Mouse (Mus musculus) intestine, postnatal 0 days (tissue): ENCODE measurements around the gene Tbpl2. TPM values are rescaled to one million over a fixed set of nuclear protein-coding genes. Genes with fewer than 3 reads are reported as not detected.
A peak's percentile ranks its signal among the peaks of the same experiment; 100 is the strongest.

Experiments used
- ATAC-seq: fragments of 200-750 bp; cut with Nextera tagmentation; 2 replicates; pipeline ENCODE4 v1.8.0; 2017; ENCODE audit warnings: mild to moderate bottlenecking, moderate TSS enrichment, moderate library complexity
- H3K27ac ChIP-seq: fragments of 300-500 bp; sonication (generic); 2 replicates; pipeline ENCODE4 v1.5.1; 2014; ENCODE audit warnings: mild to moderate bottlenecking, low read depth, low read length, moderate library complexity
- H3K27me3 ChIP-seq: fragments of 300-500 bp; sonication (generic); replicated peaks from 2 replicates; pipeline ENCODE4 v1.6.1; 2014; ENCODE audit warnings: low read length, mixed read lengths; ENCODE audit not compliant: control insufficient read depth, insufficient read depth
- H3K36me3 ChIP-seq: fragments of 300-500 bp; sonication (generic); 2 replicates; pipeline ENCODE4 v1.6.1; 2014; ENCODE audit warnings: mild to moderate bottlenecking, moderate library complexity; ENCODE audit not compliant: control insufficient read depth, insufficient read depth
- H3K4me1 ChIP-seq: fragments of 300-500 bp; sonication (generic); replicated peaks from 2 replicates; pipeline ENCODE4 v1.6.1; 2014; ENCODE audit warnings: antibody characterized with exemption, low read length, mixed read lengths; ENCODE audit not compliant: control insufficient read depth, insufficient read depth
- H3K4me2 ChIP-seq: fragments of 300-500 bp; sonication (generic); replicated peaks from 2 replicates; pipeline ENCODE4 v1.6.1; 2014; ENCODE audit warnings: low read depth, mild to moderate bottlenecking, moderate library complexity
- H3K4me3 ChIP-seq: fragments of 300-500 bp; sonication (generic); 2 replicates; pipeline ENCODE4 v1.5.1; 2014; ENCODE audit warnings: low read depth, low read length
- H3K9ac ChIP-seq: fragments of 300-500 bp; sonication (generic); 2 replicates; pipeline ENCODE4 v1.6.1; 2014; ENCODE audit warnings: mild to moderate bottlenecking, low read depth, low read length
- H3K9me3 ChIP-seq: fragments of 300-500 bp; sonication (generic); 2 replicates; pipeline ENCODE4 v1.6.1; 2016; ENCODE audit warnings: mixed run types; ENCODE audit not compliant: control insufficient read depth
- CTCF ChIP-seq: sonication (generic); IDR thresholded peaks from 2 replicates; pipeline ENCODE4 v1.5.1; 2016; ENCODE audit warnings: low read depth, mild to moderate bottlenecking, control low read depth, antibody characterized with exemption, moderate library complexity
- WGBS: fragments of 180-500 bp; shearing (Covaris S2); extraction: QIAGEN DNeasy Blood & Tissue Kit; methylation state at CpG from one replicate; pipeline ENCODE4 v1.1.7; 2014; 5-methylcytosine and 5-hydroxymethylcytosine counted together
- polyA plus RNA-seq: library from polyadenylated mRNA; unstranded; fragments of >200 nt; fragmentation: Nextera tagmentation; extraction: Ambion mirVana; gene quantifications from 2 replicates; pipeline ENCODE4 v1.2.1, GENCODE M21; 2015

Tbpl2 gene
- polyA plus RNA-seq, 1 experiment from 2014 or later: not detected

GRCm38 (mm10) chr2:24049344-24049990 lies 46.9 kb downstream of the Tbpl2 start, which contains the start of gene Hnmt:
Gene Hnmt, minus strand, starts transcription at chr2:24049394.
- Histone ChIP-seq H3K9ac (no peak within 1 kb of the TSS), H3K4me1 (no peaks in the 10 kb centered on the region), H3K27ac (no peak within 1 kb of the TSS), H3K36me3 (no peaks in the 10 kb centered on the region), H3K27me3 (no peaks in the 10 kb centered on the region), H3K4me3 (peak within 1 kb of the TSS; percentile 36), H3K4me2 (peak within 1 kb of the TSS; percentile 70), H3K9me3 (no peaks in the 10 kb centered on the region)
- ATAC-seq: no peak
- WGBS: 22% methylated on average over 7 of the region's 7 CpGs
- no peak for TF ChIP-seq CTCF

- no peaks in the 10 kb centered on the region for H3K27me3 ChIP-seq
- H3K4me2 ChIP-seq: peak overlapping the region; percentile 70
- no peaks in the 10 kb centered on the region for H3K9me3 ChIP-seq
- H3K36me3 ChIP-seq: no peaks in the 10 kb centered on the region
- no peak overlapping the region for H3K27ac ChIP-seq
- TF ChIP-seq CTCF: no peak
- ATAC-seq: no peak
- 6% methylated on average over 16 of the region's 16 CpGs for WGBS
- H3K9ac ChIP-seq: no peak overlapping the region
- H3K4me1 ChIP-seq: no peaks in the 10 kb centered on the region
- peak overlapping the region; percentile 36 for H3K4me3 ChIP-seq
Observed at GRCm38 (mm10) chr2:24048480-24049097, 47.8 kb downstream of the Tbpl2 start.

GRCm38 (mm10) chr2:24047551-24048479 lies 48.6 kb downstream of the Tbpl2 start:
- 59% methylated on average over 6 of the region's 6 CpGs for WGBS
- TF ChIP-seq CTCF: no peak
- Histone ChIP-seq H3K4me3 (peak overlapping the region; percentile 36), H3K27ac (no peak overlapping the region), H3K4me2 (peak overlapping the region; percentile 70), H3K9ac (no peak overlapping the region), H3K36me3 (no peaks in the 10 kb centered on the region), H3K27me3 (no peaks in the 10 kb centered on the region), H3K9me3 (no peaks in the 10 kb centered on the region), H3K4me1 (no peaks in the 10 kb centered on the region)
- ATAC-seq: no peak

GRCm38 (mm10) chr2:24042901-24043300 lies 53.5 kb downstream of the Tbpl2 start:
- no peak for TF ChIP-seq CTCF
- WGBS: 77% methylated on average over 1 of the region's 1 CpGs
- H3K9me3 ChIP-seq: no peaks in the 10 kb centered on the region
- no peaks in the 10 kb centered on the region for H3K4me1 ChIP-seq
- H3K27me3 ChIP-seq: no peaks in the 10 kb centered on the region
- no peak overlapping the region for H3K4me3 ChIP-seq
- H3K9ac ChIP-seq: no peak overlapping the region
- no peak for ATAC-seq
- H3K36me3 ChIP-seq: no peaks in the 10 kb centered on the region
- H3K27ac ChIP-seq: no peak overlapping the region
- no peak overlapping the region for H3K4me2 ChIP-seq

GRCm38 (mm10) chr2:24040531-24040930 lies 55.9 kb downstream of the Tbpl2 start:
- H3K4me1 ChIP-seq: no peaks in the 10 kb centered on the region
- TF ChIP-seq CTCF: no peak
- H3K4me3 ChIP-seq: no peak overlapping the region
- no peak for ATAC-seq
- no peaks in the 10 kb centered on the region for H3K9me3 ChIP-seq
- no peak overlapping the region for H3K9ac ChIP-seq
- no peaks in the 10 kb centered on the region for H3K36me3 ChIP-seq
- H3K27ac ChIP-seq: no peak overlapping the region
- H3K4me2 ChIP-seq: no peak overlapping the region
- WGBS: 85% methylated on average over 1 of the region's 1 CpGs
- no peaks in the 10 kb centered on the region for H3K27me3 ChIP-seq

Other genes with a start within 250 kb of the Tbpl2 start
- 2.8 and 3.3 TPM in 2 replicates for gene Hnmt, start 47.2 kb downstream of the Tbpl2 start, polyA plus RNA-seq
- not detected in 2 replicates for gene Il1f8, start 56.6 kb upstream of the Tbpl2 start, polyA plus RNA-seq
- gene Il1f9, start 89.9 kb upstream of the Tbpl2 start, polyA plus RNA-seq: not detected in 2 replicates
- not detected in 2 replicates for gene Il1f6, start 118.8 kb upstream of the Tbpl2 start, polyA plus RNA-seq
- gene Il1f5, start 180.4 kb upstream of the Tbpl2 start, polyA plus RNA-seq: not detected in 2 replicates
- not detected in 2 replicates for gene Il1f10, start 194.6 kb upstream of the Tbpl2 start, polyA plus RNA-seq
- 0.23 and 0.51 TPM in 2 replicates for gene Il1rn, start 240.3 kb upstream of the Tbpl2 start, polyA plus RNA-seq